Mouse (Mus musculus) embryo, embryonic 10 days (tissue): Measurements from ENCODE around the gene Fjx1.

Experiments
- DNase-seq: peaks from one replicate; pipeline ENCODE4 v3.0.0-alpha.2; 2015; ENCODE audit warnings: low spot score

The Fjx1 gene

DNA sequence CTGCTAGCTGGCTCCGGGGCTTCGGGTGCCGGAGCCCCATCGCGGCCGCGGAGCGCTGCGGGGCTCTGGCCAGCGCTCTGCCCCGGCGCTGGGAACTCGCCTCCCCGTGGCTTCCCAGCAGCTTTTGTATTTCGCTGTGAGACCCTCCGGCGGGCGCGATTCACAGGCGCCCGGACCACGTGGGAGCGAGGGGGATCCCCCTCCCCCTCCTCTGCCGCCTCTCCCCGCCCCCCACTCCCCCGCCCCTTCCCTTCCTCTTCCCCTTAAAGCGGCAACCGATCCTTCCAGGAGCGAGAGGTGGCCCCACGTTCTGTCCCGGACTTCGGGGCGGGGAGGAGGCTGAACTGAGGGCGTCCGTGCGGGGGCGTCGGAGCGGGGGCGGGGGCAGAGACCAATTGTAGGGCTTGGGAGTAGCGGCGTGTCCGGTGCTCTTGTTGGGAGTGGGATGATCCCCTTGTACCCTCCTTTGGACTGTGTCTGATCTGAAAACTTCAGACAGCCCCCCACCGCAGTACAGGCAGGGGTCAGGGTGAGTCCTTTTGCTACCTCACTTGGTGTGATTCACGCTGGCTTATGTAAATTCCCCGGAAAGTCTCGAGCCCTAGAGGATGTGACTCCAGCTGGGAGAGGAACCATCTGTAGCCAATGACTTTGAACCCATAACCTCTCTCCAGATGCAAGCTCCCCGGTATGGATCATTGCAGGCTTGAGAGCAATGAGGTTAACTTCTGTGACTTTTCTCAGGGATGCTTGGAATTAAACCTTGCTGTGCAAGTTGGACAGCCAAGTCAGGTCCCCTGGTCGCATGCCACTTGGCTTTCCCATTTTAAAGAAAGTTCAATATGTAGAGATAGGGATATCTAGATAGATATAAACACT is at the start of gene Fjx1:
Gene Fjx1 (minus strand): TSS at position 829 of the 879 bp plus-strand sequence.
- peak; percentile 88 for DNase-seq

GRCm38 (mm10) chr2:102500001-102500689 is 47.8 kb upstream of the Fjx1 start:
- peak; percentile 29 for DNase-seq

GRCm38 (mm10) chr2:102480738-102481137 is 28.4 kb upstream of the Fjx1 start:
- peak; percentile 5 for DNase-seq

GRCm38 (mm10) chr2:102476101-102476500 is 23.8 kb upstream of the Fjx1 start:
- DNase-seq = no peak

DNA sequence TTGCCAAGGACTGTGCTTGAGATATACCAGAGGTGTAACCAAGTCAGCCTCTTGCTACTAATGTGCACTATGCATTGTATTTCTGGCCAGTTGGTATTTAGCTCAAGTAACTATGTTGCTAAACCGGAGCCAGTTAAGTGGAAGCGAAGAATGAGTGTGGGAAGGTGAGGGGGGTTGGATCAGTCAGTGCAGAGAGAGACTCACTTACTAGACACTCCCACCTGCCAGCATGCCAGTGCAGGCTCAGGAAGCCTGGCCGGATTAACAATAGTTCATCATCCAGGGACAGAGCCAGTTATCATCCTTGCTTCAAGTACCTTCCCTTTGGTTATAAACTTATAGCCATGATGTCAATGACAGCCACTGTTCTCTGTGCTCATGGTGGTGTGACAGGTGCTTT is 16.3 kb upstream of the Fjx1 start:
- DNase-seq = no peak

DNA sequence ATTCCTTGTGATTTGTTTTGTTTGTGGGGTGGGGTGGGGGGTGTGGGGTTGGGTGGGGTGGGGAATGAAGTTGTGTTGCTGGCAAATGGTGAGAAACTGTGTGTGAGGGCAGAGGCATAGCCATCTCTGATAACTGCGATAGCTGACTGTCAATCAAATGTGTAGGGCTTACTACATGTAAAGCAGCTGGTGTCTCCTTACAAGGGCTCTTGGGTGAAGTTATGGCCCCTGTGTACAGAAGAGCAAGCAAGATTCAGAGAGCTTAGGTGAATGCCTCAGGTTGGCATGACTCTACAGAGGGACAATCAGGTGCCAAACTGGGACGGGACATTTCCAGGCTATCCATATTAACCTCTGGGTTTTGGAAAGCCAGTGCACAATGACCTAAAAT is 12.0 kb upstream of the Fjx1 start:
- DNase-seq = no peak

GRCm38 (mm10) chr2:102463587-102464341 is 11.5 kb upstream of the Fjx1 start:
- DNase-seq = no peak

DNA sequence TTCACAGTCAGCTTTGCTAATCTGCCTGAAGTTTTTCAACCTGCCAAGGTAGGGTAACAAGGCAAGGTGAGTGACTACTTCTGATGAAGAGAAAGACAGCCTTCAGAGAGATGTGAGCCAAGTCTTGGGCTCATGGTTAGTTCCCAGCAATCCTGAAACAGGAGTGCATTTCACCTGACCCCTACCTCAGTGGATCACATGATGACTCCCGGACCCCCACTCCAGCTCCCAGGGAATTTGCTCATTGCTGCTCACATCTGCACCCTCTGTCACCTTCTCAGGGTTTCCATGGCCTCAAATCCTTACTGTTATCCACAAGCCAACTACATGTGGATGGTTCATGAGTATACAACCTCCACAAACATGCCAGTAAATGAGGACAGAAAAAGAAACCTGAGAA is 9.2 kb upstream of the Fjx1 start:
- no peak for DNase-seq

- DNase-seq = no peak
Observed at GRCm38 (mm10) chr2:102455126-102455525, 2.8 kb upstream of the Fjx1 start.

DNA sequence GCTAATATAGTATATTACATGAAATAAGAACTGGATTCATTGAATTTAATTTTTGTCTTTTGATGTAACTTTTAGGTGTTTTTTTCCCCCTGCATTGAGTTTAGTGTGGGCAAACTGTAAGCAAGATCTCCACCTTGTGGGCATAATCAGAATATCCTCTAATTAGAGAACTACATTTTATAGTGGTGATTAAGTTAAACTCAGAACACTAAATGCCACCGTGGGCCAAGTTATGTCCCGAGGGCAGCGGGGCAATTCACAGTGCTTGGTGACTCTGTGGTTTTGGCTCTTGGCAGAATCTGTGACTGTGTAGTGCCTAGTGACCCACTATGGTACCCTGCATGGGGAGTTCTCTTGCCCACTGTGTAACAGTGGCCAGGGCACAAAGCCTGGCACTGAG is 1.1 kb upstream of the Fjx1 start:
- DNase-seq = peak; percentile 45

- DNase-seq = peak; percentile 61
Observed at GRCm38 (mm10) chr2:102450761-102451670, 1.3 kb downstream of the Fjx1 start.

GRCm38 (mm10) chr2:102450248-102450760 is 2.0 kb downstream of the Fjx1 start:
- DNase-seq = peak; percentile 75

GRCm38 (mm10) chr2:102449630-102450247 is 2.6 kb downstream of the Fjx1 start:
- DNase-seq = peak; percentile 88

DNA sequence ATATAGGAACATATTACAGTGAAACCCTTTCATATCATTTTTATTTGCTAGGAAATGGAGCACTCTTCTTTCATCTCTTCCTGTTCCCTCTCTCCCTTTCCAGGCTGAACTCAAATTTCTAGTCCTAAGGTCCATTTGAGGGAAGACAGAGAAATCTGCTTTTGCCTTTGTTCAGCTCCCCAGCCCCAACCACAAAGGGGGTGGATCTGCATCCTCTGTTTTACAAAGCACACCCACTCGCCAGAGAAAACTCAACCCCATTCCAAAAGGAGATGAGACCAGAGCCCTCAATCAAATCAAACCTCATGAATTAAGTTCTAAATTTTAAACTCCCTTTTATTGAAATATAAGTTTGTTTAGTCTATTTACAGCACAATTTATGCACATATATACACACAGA is 3.2 kb downstream of the Fjx1 start:
- DNase-seq = no peak

- no peak for DNase-seq
Observed at GRCm38 (mm10) chr2:102447831-102448230, 4.5 kb downstream of the Fjx1 start.

DNA sequence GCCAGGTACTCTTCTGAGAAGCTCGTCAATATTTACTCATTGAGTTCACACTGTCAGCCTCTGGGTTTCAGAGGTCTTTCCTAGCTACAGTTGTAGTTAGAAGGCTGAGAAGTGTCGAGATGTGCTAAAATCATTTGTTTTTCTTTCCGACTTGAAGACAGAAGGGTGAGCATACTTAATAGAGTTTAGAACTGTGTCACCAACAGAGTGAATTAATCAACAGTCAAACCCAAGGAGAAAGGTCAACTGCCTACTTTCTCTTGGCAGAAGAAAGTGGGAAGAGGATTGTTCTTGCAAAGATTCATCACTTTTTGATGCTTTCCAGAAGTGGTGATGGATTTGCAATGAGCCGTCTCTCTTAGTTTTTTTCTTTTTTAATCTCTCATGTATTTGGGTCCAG is 5.4 kb downstream of the Fjx1 start:
- DNase-seq = no peak

DNA sequence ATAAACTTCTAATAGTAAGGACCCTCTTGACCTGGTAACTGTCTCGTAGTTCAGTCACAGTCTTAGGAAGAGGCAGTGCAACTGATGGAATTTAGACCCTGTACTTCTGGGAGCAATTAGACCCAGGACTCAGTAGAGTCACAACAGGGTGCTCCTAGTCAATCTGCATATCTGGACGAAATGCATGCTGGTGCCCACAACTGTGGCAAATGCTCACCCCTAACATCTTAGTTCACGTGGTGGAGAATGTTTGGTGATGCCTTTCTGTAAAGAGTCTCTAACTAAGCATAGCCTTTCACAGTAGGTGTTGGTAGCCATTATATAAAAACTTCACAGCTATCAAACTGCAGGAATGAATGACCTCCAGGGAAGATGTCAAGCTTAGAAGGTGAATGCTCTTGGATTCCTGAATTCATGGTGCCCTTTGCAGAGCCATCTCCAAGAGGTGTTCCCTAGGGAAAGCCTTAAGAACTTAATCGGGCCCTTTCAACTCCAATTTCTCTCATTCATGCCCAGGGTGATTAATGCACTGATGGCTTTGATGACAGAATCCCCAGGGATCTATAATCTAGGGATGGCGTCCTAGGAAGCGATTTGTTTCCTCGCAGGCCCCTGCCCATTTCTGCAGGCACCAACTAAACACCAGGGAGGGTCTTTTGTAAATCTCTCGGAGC is 14.8 kb downstream of the Fjx1 start:
- DNase-seq = no peak

- no peak for DNase-seq
Observed at GRCm38 (mm10) chr2:102433879-102434278, 18.4 kb downstream of the Fjx1 start.

GRCm38 (mm10) chr2:102431084-102431483 is 21.2 kb downstream of the Fjx1 start:
- DNase-seq = no peak

DNA sequence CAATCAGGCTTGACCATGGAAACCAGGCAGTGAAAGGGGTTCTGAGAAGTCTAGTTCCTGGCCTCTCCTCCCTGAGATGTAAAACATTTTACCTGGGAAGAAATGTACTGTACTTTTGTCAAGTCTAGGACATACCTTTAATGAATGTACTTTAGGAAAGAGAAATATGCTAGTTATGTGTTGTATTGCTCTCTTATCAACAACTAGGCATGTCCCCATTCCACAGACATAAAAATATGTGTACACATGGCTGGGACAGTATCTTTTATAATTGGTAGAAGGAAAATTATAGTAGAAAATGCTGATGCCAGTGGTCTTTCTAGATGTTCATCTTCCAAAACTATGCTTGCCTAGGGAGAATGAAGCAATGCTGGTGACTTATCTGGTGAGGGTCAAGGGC is 24.3 kb downstream of the Fjx1 start:
- DNase-seq = no peak
